Mouse (Mus musculus) testis, adult 2 months (tissue): ENCODE data around the gene Plekhg5.

ENCODE experiments used
- CTCF ChIP-seq: fragments of 200-500 bp; IDR thresholded peaks from 2 replicates; pipeline ENCODE4 v1.5.1; 2012; ENCODE audit warnings: low read depth, mild to moderate bottlenecking, inconsistent platforms, low read length, moderate library complexity; ENCODE audit not compliant: control insufficient read depth, insufficient read depth, insufficient replicate concordance
- POLR2A ChIP-seq: fragments of 200-500 bp; IDR thresholded peaks from 2 replicates; pipeline ENCODE4 v1.6.1; 2012; ENCODE audit warnings: low read depth, mild to moderate bottlenecking, inconsistent platforms, low read length, moderate library complexity; ENCODE audit not compliant: control insufficient read depth

GRCm38 (mm10) chr4:152038225-152038984 lies 33.9 kb upstream of the Plekhg5 start, which contains the start of gene Tas1r1:
- TF ChIP-seq CTCF: no peak
- TF ChIP-seq POLR2A: no peak
